Mouse (Mus musculus) embryonic facial prominence, embryonic 15.5 days (tissue): ENCODE data around the gene Dock8. TPM values are rescaled to one million over a fixed set of nuclear protein-coding genes. Genes with fewer than 3 reads are reported as not detected.

Experiments
- ATAC-seq: fragments of 200-750 bp; cut with Nextera tagmentation; 2 replicates; pipeline ENCODE4 v1.8.0; 2017; ENCODE audit warnings: low read depth, moderate TSS enrichment; ENCODE audit not compliant: insufficient number of reproducible peaks, low FRiP score, low TSS enrichment
- H3K27ac ChIP-seq: fragments of 300-500 bp; sonication (generic); replicated peaks from 2 replicates; pipeline ENCODE4 v1.5.1; 2015; ENCODE audit warnings: mild to moderate bottlenecking, inconsistent platforms
- H3K27me3 ChIP-seq: fragments of 300-500 bp; sonication (generic); 2 replicates; pipeline ENCODE4 v1.6.1; 2015; ENCODE audit warnings: inconsistent platforms
- H3K36me3 ChIP-seq: fragments of 300-500 bp; sonication (generic); 2 replicates; pipeline ENCODE4 v1.6.1; 2015; ENCODE audit warnings: mild to moderate bottlenecking, inconsistent platforms
- H3K4me1 ChIP-seq: fragments of 300-500 bp; sonication (generic); 2 replicates; pipeline ENCODE4 v1.6.1; 2015; ENCODE audit warnings: inconsistent platforms
- H3K4me2 ChIP-seq: fragments of 300-500 bp; sonication (generic); replicated peaks from 2 replicates; pipeline ENCODE4 v1.6.1; 2015; ENCODE audit warnings: mild to moderate bottlenecking, inconsistent platforms
- H3K4me3 ChIP-seq: fragments of 300-500 bp; sonication (generic); replicated peaks from 2 replicates; pipeline ENCODE4 v1.5.1; 2015; ENCODE audit warnings: mild to moderate bottlenecking, inconsistent platforms
- H3K9ac ChIP-seq: fragments of 300-500 bp; sonication (generic); 2 replicates; pipeline ENCODE4 v1.6.1; 2015; ENCODE audit warnings: inconsistent platforms
- H3K9me3 ChIP-seq: fragments of 300-500 bp; sonication (generic); replicated peaks from 2 replicates; pipeline ENCODE4 v1.6.1; 2016; ENCODE audit warnings: inconsistent platforms
- WGBS: fragments of 180-500 bp; shearing (Covaris S2); methylation state at CpG from one replicate; pipeline ENCODE4 v1.1.7; 2015; 5-methylcytosine and 5-hydroxymethylcytosine counted together
- polyA plus RNA-seq: library from polyadenylated mRNA; unstranded; fragments of >200 nt; fragmentation: Nextera tagmentation; extraction: Ambion mirVana; gene quantifications from 2 replicates; pipeline ENCODE4 v1.2.1, GENCODE M21; 2015

Dock8 gene
- polyA plus RNA-seq, 1 experiment from 2014 or later, result 10.4 TPM

GRCm38 (mm10) chr19:25096316-25096715, 97.0 kb downstream of the Dock8 start:
- no peaks in the 10 kb centered on the region for H3K36me3 ChIP-seq
- H3K9me3 ChIP-seq, result no peaks in the 10 kb centered on the region
- ATAC-seq, result no peak
- no peak overlapping the region for H3K9ac ChIP-seq
- no peaks in the 10 kb centered on the region for H3K27me3 ChIP-seq
- WGBS, result 61% methylated on average over 9 of the region's 9 CpGs
- H3K4me1 ChIP-seq, result 0 out of 2 replicates have a peak, but pooled peaks cover 21% of the 10 kb centered on the region
- no peak overlapping the region for H3K4me3 ChIP-seq
- no peak overlapping the region for H3K4me2 ChIP-seq
- H3K27ac ChIP-seq, result no peak overlapping the region

GRCm38 (mm10) chr19:25096986-25097385, 97.7 kb downstream of the Dock8 start:
- no peak overlapping the region for H3K27ac ChIP-seq
- ATAC-seq, result no peak; the same call in 1 of the 2 replicates
- no peaks in the 10 kb centered on the region for H3K36me3 ChIP-seq
- H3K4me2 ChIP-seq, result no peak overlapping the region
- no peak overlapping the region for H3K4me3 ChIP-seq
- H3K9ac ChIP-seq, result no peak overlapping the region
- H3K9me3 ChIP-seq, result no peaks in the 10 kb centered on the region
- H3K27me3 ChIP-seq, result no peaks in the 10 kb centered on the region
- H3K4me1 ChIP-seq, result 0 out of 2 replicates have a peak, but pooled peaks cover 21% of the 10 kb centered on the region
- WGBS, result 26% methylated on average over 4 of the region's 4 CpGs

- no peak overlapping the region for H3K27ac ChIP-seq
- WGBS, result 24% methylated on average over 7 of the region's 7 CpGs
- no peaks in the 10 kb centered on the region for H3K9me3 ChIP-seq
- H3K9ac ChIP-seq, result no peak overlapping the region
- H3K36me3 ChIP-seq, result no peaks in the 10 kb centered on the region
- no peak for ATAC-seq
- no peak overlapping the region for H3K4me2 ChIP-seq
- no peaks in the 10 kb centered on the region for H3K27me3 ChIP-seq
- no peak overlapping the region for H3K4me3 ChIP-seq
- 0 out of 2 replicates have a peak, but pooled peaks cover 21% of the 10 kb centered on the region for H3K4me1 ChIP-seq
Measured at GRCm38 (mm10) chr19:25097506-25097905, 98.2 kb downstream of the Dock8 start.

GRCm38 (mm10) chr19:25097951-25098350, 98.6 kb downstream of the Dock8 start:
- 66% methylated on average over 3 of the region's 3 CpGs for WGBS
- no peak overlapping the region for H3K4me3 ChIP-seq
- no peak overlapping the region for H3K27ac ChIP-seq
- ATAC-seq, result no peak
- H3K9ac ChIP-seq, result no peak overlapping the region
- no peak overlapping the region for H3K4me2 ChIP-seq
- H3K27me3 ChIP-seq, result no peaks in the 10 kb centered on the region
- H3K9me3 ChIP-seq, result no peaks in the 10 kb centered on the region
- 0 out of 2 replicates have a peak, but pooled peaks cover 21% of the 10 kb centered on the region for H3K4me1 ChIP-seq
- no peaks in the 10 kb centered on the region for H3K36me3 ChIP-seq

GRCm38 (mm10) chr19:25098941-25099340, 99.6 kb downstream of the Dock8 start:
- 80% methylated on average over 4 of the region's 4 CpGs for WGBS
- H3K4me3 ChIP-seq, result no peak overlapping the region
- no peak overlapping the region for H3K27ac ChIP-seq
- no peaks in the 10 kb centered on the region for H3K9me3 ChIP-seq
- H3K4me2 ChIP-seq, result no peak overlapping the region
- H3K27me3 ChIP-seq, result no peaks in the 10 kb centered on the region
- ATAC-seq, result no peak
- 0 out of 2 replicates have a peak, but pooled peaks cover 21% of the 10 kb centered on the region for H3K4me1 ChIP-seq
- no peaks in the 10 kb centered on the region for H3K36me3 ChIP-seq
- H3K9ac ChIP-seq, result no peak overlapping the region

GRCm38 (mm10) chr19:25105682-25106081, 106.3 kb downstream of the Dock8 start:
- Histone ChIP-seq H3K4me2 (no peak overlapping the region), H3K36me3 (no peaks in the 10 kb centered on the region), H3K9ac (no peak overlapping the region), H3K4me3 (no peak overlapping the region), H3K9me3 (no peaks in the 10 kb centered on the region), H3K4me1 (no peaks in the 10 kb centered on the region), H3K27me3 (no peaks in the 10 kb centered on the region), H3K27ac (no peak overlapping the region)
- WGBS, result 48% methylated on average over 9 of the region's 9 CpGs
- no peak for ATAC-seq

- 83% methylated on average over 8 of the region's 8 CpGs for WGBS
- Histone ChIP-seq H3K4me1 (no peaks in the 10 kb centered on the region), H3K4me2 (no peak overlapping the region), H3K27me3 (no peaks in the 10 kb centered on the region), H3K9me3 (no peaks in the 10 kb centered on the region), H3K27ac (no peak overlapping the region), H3K4me3 (no peak overlapping the region), H3K36me3 (no peaks in the 10 kb centered on the region), H3K9ac (no peak overlapping the region)
- ATAC-seq, result no peak
Measured at GRCm38 (mm10) chr19:25106315-25106714, 107.0 kb downstream of the Dock8 start.

- no peak overlapping the region for H3K9ac ChIP-seq
- H3K36me3 ChIP-seq, result no peaks in the 10 kb centered on the region
- 27% methylated on average over 4 of the region's 4 CpGs for WGBS
- H3K27me3 ChIP-seq, result no peaks in the 10 kb centered on the region
- no peak overlapping the region for H3K4me3 ChIP-seq
- H3K4me2 ChIP-seq, result no peak overlapping the region
- H3K9me3 ChIP-seq, result no peaks in the 10 kb centered on the region
- ATAC-seq, result no peak
- no peaks in the 10 kb centered on the region for H3K4me1 ChIP-seq
- H3K27ac ChIP-seq, result no peak overlapping the region
Measured at GRCm38 (mm10) chr19:25107417-25107816, 108.1 kb downstream of the Dock8 start.

GRCm38 (mm10) chr19:25111591-25112233, 112.4 kb downstream of the Dock8 start:
- no peak for ATAC-seq

GRCm38 (mm10) chr19:25116981-25117380, 117.6 kb downstream of the Dock8 start:
- H3K9me3 ChIP-seq, result no peaks in the 10 kb centered on the region
- no peaks in the 10 kb centered on the region for H3K36me3 ChIP-seq
- no peak overlapping the region for H3K4me3 ChIP-seq
- no peaks in the 10 kb centered on the region for H3K4me1 ChIP-seq
- no peak overlapping the region for H3K4me2 ChIP-seq
- ATAC-seq, result no peak
- 57% methylated on average over 2 of the region's 2 CpGs for WGBS
- H3K9ac ChIP-seq, result no peak overlapping the region
- no peaks in the 10 kb centered on the region for H3K27me3 ChIP-seq
- H3K27ac ChIP-seq, result no peak overlapping the region

More at GRCm38 (mm10) chr19:25111591-25112233, 112.4 kb downstream of the Dock8 start:
- Histone ChIP-seq H3K27me3 (no peaks in the 10 kb centered on the region), H3K36me3 (no peaks in the 10 kb centered on the region), H3K4me3 (no peak overlapping the region), H3K9me3 (no peaks in the 10 kb centered on the region), H3K9ac (no peak overlapping the region), H3K27ac (no peak overlapping the region), H3K4me1 (no peaks in the 10 kb centered on the region), H3K4me2 (no peak overlapping the region)
- 78% methylated on average over 18 of the region's 18 CpGs for WGBS

GRCm38 (mm10) chr19:25122417-25122816, 123.1 kb downstream of the Dock8 start:
- no peak overlapping the region for H3K4me2 ChIP-seq
- no peak for ATAC-seq
- H3K4me3 ChIP-seq, result no peak overlapping the region
- no peak overlapping the region for H3K27ac ChIP-seq
- H3K4me1 ChIP-seq, result no peaks in the 10 kb centered on the region
- no peak overlapping the region for H3K9ac ChIP-seq
- H3K27me3 ChIP-seq, result no peaks in the 10 kb centered on the region
- no peaks in the 10 kb centered on the region for H3K9me3 ChIP-seq
- WGBS, result 64% methylated on average over 8 of the region's 8 CpGs
- no peaks in the 10 kb centered on the region for H3K36me3 ChIP-seq

GRCm38 (mm10) chr19:25123031-25123430, 123.7 kb downstream of the Dock8 start:
- 62% methylated on average over 13 of the region's 13 CpGs for WGBS

More at GRCm38 (mm10) chr19:25123031-25123430, 123.7 kb downstream of the Dock8 start:
- Histone ChIP-seq H3K36me3 (no peaks in the 10 kb centered on the region), H3K4me3 (no peak overlapping the region), H3K27me3 (no peaks in the 10 kb centered on the region), H3K27ac (no peak overlapping the region), H3K9ac (no peak overlapping the region), H3K4me2 (no peak overlapping the region), H3K9me3 (no peaks in the 10 kb centered on the region), H3K4me1 (no peaks in the 10 kb centered on the region)
- ATAC-seq, result no peak
